Mouse (Mus musculus) midbrain, postnatal 0 days (tissue): ENCODE measurements at regions not wholly inside any gene's neighbourhood (a gene's known extent, or its start where the extent isn't known, plus 50 kb on each side); places are given as distances from the start of the nearest gene placed in this dataset.

Experiments used
- ATAC-seq: fragments of 200-750 bp; cut with Nextera tagmentation; 2 replicates; pipeline ENCODE4 v1.8.0; 2017; ENCODE audit warnings: moderate number of reproducible peaks, mild to moderate bottlenecking, moderate TSS enrichment, moderate library complexity; ENCODE audit not compliant: low FRiP score
- DNase-seq: peaks from one replicate; pipeline ENCODE4 v3.0.0-alpha.2; 2015; ENCODE audit warnings: low spot score
- H3K27ac ChIP-seq: fragments of 300-500 bp; sonication (generic); 2 replicates; pipeline ENCODE4 v1.5.1; 2014; ENCODE audit warnings: low read depth, mild to moderate bottlenecking, low read length, mixed read lengths
- H3K27me3 ChIP-seq: fragments of 300-500 bp; sonication (generic); 2 replicates; pipeline ENCODE4 v1.6.1; 2014; ENCODE audit warnings: low read length, control low read depth, mixed read lengths; ENCODE audit not compliant: insufficient read depth
- H3K36me3 ChIP-seq: fragments of 300-500 bp; sonication (generic); 2 replicates; pipeline ENCODE4 v1.6.1; 2014; ENCODE audit warnings: low read length, control low read depth, mixed read lengths; ENCODE audit not compliant: insufficient read depth
- H3K4me1 ChIP-seq: fragments of 300-500 bp; sonication (generic); 2 replicates; pipeline ENCODE4 v1.6.1; 2014; ENCODE audit warnings: mild to moderate bottlenecking, control low read depth, antibody characterized with exemption, low read length, mixed read lengths; ENCODE audit not compliant: insufficient read depth
- H3K4me2 ChIP-seq: fragments of 300-500 bp; sonication (generic); 2 replicates; pipeline ENCODE4 v1.6.1; 2014; ENCODE audit warnings: low read depth, mild to moderate bottlenecking, low read length, mixed read lengths; ENCODE audit not compliant: poor library complexity, severe bottlenecking
- H3K4me3 ChIP-seq: fragments of 300-500 bp; sonication (generic); 2 replicates; pipeline ENCODE4 v1.5.1; 2014; ENCODE audit warnings: low read depth, mild to moderate bottlenecking, low read length, moderate library complexity
- H3K9ac ChIP-seq: fragments of 300-500 bp; sonication (generic); replicated peaks from 2 replicates; pipeline ENCODE4 v1.6.1; 2014; ENCODE audit warnings: mild to moderate bottlenecking, low read length, moderate library complexity, mixed read lengths; ENCODE audit not compliant: poor library complexity, severe bottlenecking
- H3K9me3 ChIP-seq: fragments of 300-500 bp; sonication (generic); 2 replicates; pipeline ENCODE4 v1.6.1; 2016; ENCODE audit warnings: low read length, control low read depth
- CTCF ChIP-seq: IDR thresholded peaks from 2 replicates; pipeline ENCODE4 v1.5.1; 2016; ENCODE audit warnings: antibody characterized with exemption, mild to moderate bottlenecking
- WGBS: fragments of 180-500 bp; shearing (Covaris S2); extraction: QIAGEN DNeasy Blood & Tissue Kit; methylation state at CpG from one replicate; pipeline ENCODE4 v1.1.7; 2014; 5-methylcytosine and 5-hydroxymethylcytosine counted together

GRCm38 (mm10) chrX:49387439-49387838 lies 76.3 kb upstream of the Arhgap36 start:
- Histone ChIP-seq H3K9me3 (no peaks in the 10 kb centered on the region), H3K36me3 (no peaks in the 10 kb centered on the region), H3K4me1 (no peaks in the 10 kb centered on the region), H3K27me3 (no peaks in the 10 kb centered on the region), H3K27ac (no peak overlapping the region), H3K4me2 (no peak overlapping the region), H3K4me3 (no peak overlapping the region), H3K9ac (no peak overlapping the region)
- 44% methylated on average over 7 of the region's 7 CpGs for WGBS
- TF ChIP-seq CTCF: no peak
- DNase-seq (no peak), ATAC-seq (no peak)

GRCm38 (mm10) chrX:49377067-49377466 lies 86.7 kb upstream of the Arhgap36 start:
- ATAC-seq (no peak), DNase-seq (peak; percentile 56)
- no peaks in the 10 kb centered on the region for H3K4me1 ChIP-seq
- no peaks in the 10 kb centered on the region for H3K36me3 ChIP-seq
- H3K9me3 ChIP-seq: no peaks in the 10 kb centered on the region
- no peaks in the 10 kb centered on the region for H3K27me3 ChIP-seq
- H3K27ac ChIP-seq: no peak overlapping the region
- H3K4me3 ChIP-seq: no peak overlapping the region
- 26% methylated on average over 8 of the region's 8 CpGs for WGBS
- no peak overlapping the region for H3K9ac ChIP-seq
- peak; percentile 63 for TF ChIP-seq CTCF
- no peak overlapping the region for H3K4me2 ChIP-seq

GRCm38 (mm10) chrX:49370384-49370783 lies 82.3 kb upstream of the Enox2 start:
- 80% methylated on average over 2 of the region's 2 CpGs for WGBS
- no peak for TF ChIP-seq CTCF
- no peaks in the 10 kb centered on the region for H3K27me3 ChIP-seq
- no peak overlapping the region for H3K4me2 ChIP-seq
- DNase-seq (peak; percentile 4), ATAC-seq (no peak)
- H3K36me3 ChIP-seq: no peaks in the 10 kb centered on the region
- no peak overlapping the region for H3K9ac ChIP-seq
- H3K4me3 ChIP-seq: no peak overlapping the region
- H3K9me3 ChIP-seq: no peaks in the 10 kb centered on the region
- no peak overlapping the region for H3K27ac ChIP-seq
- H3K4me1 ChIP-seq: no peaks in the 10 kb centered on the region

DNA sequence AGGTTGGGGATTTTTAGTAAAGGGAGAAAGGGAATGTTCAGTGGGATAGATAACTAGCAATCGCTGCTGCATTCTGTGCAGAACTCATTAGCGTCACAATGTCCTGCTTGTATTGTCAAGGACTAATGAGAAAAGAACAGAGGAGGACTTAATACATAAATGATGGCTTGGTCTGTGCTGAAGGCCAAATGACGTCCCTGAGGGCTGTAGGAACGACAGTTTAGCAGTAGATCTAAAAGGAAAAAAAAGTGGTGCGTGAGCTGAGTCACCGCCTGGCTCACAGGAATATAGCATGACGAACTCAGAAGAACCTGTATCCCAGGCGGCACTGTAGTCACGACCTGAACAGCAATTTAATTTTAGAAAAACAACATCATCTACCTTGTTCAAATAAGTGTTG lies 81.3 kb upstream of the Enox2 start:
- no peak for DNase-seq
- Histone ChIP-seq H3K4me2 (no peak overlapping the region), H3K27me3 (no peaks in the 10 kb centered on the region), H3K27ac (no peak overlapping the region), H3K36me3 (no peaks in the 10 kb centered on the region), H3K9me3 (no peaks in the 10 kb centered on the region), H3K9ac (no peak overlapping the region), H3K4me3 (no peak overlapping the region), H3K4me1 (no peaks in the 10 kb centered on the region)
- no peak for TF ChIP-seq CTCF
- no peak for ATAC-seq
- 43% methylated on average over 9 of the region's 9 CpGs for WGBS

DNA sequence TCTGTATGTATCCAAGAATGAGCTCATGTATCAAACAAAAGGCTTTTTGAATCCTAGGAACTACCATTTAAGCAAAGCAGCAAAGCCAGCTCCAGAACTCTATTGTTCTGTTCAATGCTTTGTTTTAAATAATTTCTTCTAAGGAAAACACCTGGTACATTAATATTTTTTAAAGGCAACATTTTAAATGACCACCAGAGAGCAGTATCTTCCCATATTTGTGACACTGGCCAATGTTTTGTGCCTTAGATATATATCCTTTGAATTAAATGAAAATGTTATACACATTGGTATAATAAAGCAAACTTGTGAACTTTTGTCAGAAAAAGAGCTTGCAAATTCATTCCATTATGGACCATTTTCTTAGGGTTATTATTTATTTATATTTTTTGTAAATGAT lies 58.4 kb upstream of the Enox2 start:
- H3K9ac ChIP-seq: no peak overlapping the region
- no peak overlapping the region for H3K27ac ChIP-seq
- H3K4me3 ChIP-seq: no peak overlapping the region
- no peaks in the 10 kb centered on the region for H3K27me3 ChIP-seq
- no peak overlapping the region for H3K4me2 ChIP-seq
- ATAC-seq (no peak), DNase-seq (peak; percentile 24)
- no peaks in the 10 kb centered on the region for H3K4me1 ChIP-seq
- H3K36me3 ChIP-seq: no peaks in the 10 kb centered on the region
- peak; percentile 63 for TF ChIP-seq CTCF
- no peaks in the 10 kb centered on the region for H3K9me3 ChIP-seq
